Mouse (Mus musculus) forebrain, embryonic 14.5 days (tissue): ENCODE measurements at regions not wholly inside any gene's neighbourhood (a gene's known extent, or its start where the extent isn't known, plus 50 kb on each side); places are given as distances from the start of the nearest gene placed in this dataset.
A peak's percentile ranks its signal among the peaks of the same experiment; 100 is the strongest.

Experiments
- ATAC-seq: fragments of 200-750 bp; cut with Nextera tagmentation; 2 replicates; pipeline ENCODE4 v1.8.0; 2017; ENCODE audit warnings: mild to moderate bottlenecking, moderate library complexity
- DNase-seq: peaks from one replicate; pipeline ENCODE4 v3.0.0-alpha.2; 2015; ENCODE audit warnings: low spot score
- H3K27ac ChIP-seq: fragments of 300-500 bp; sonication (generic); 2 replicates; pipeline ENCODE4 v1.5.1; 2014; ENCODE audit warnings: low read depth, mild to moderate bottlenecking, control low read depth, low read length, moderate library complexity
- H3K27me3 ChIP-seq: fragments of 300-500 bp; sonication (generic); replicated peaks from 2 replicates; pipeline ENCODE4 v1.6.1; 2014; ENCODE audit warnings: low read length, control low read depth, mixed read lengths; ENCODE audit not compliant: control insufficient read depth, insufficient read depth
- H3K36me3 ChIP-seq: fragments of 300-500 bp; sonication (generic); 2 replicates; pipeline ENCODE4 v1.6.1; 2014; ENCODE audit warnings: low read length, control low read depth; ENCODE audit not compliant: control insufficient read depth, insufficient read depth
- H3K4me1 ChIP-seq: fragments of 300-500 bp; sonication (generic); 2 replicates; pipeline ENCODE4 v1.6.1; 2014; ENCODE audit warnings: antibody characterized with exemption, low read length, control low read depth; ENCODE audit not compliant: control insufficient read depth, insufficient read depth
- H3K4me2 ChIP-seq: fragments of 300-500 bp; sonication (generic); 2 replicates; pipeline ENCODE4 v1.6.1; 2014; ENCODE audit warnings: mild to moderate bottlenecking, control low read depth, low read length
- H3K4me3 ChIP-seq: fragments of 300-500 bp; sonication (generic); 2 replicates; pipeline ENCODE4 v1.5.1; 2014; ENCODE audit warnings: low read depth, low read length, control low read depth
- H3K9ac ChIP-seq: fragments of 300-500 bp; sonication (generic); 2 replicates; pipeline ENCODE4 v1.6.1; 2014; ENCODE audit warnings: mild to moderate bottlenecking, low read length, control low read depth, moderate library complexity
- H3K9me3 ChIP-seq: fragments of 300-500 bp; sonication (generic); replicated peaks from 2 replicates; pipeline ENCODE4 v1.6.1; 2016; ENCODE audit warnings: low read length, control low read depth, mixed read lengths; ENCODE audit not compliant: control insufficient read depth
- WGBS: fragments of 180-500 bp; shearing (Covaris S2); extraction: QIAGEN DNeasy Blood & Tissue Kit; methylation state at CpG from one replicate; pipeline ENCODE4 v1.1.7; 2014; 5-methylcytosine and 5-hydroxymethylcytosine counted together

DNA sequence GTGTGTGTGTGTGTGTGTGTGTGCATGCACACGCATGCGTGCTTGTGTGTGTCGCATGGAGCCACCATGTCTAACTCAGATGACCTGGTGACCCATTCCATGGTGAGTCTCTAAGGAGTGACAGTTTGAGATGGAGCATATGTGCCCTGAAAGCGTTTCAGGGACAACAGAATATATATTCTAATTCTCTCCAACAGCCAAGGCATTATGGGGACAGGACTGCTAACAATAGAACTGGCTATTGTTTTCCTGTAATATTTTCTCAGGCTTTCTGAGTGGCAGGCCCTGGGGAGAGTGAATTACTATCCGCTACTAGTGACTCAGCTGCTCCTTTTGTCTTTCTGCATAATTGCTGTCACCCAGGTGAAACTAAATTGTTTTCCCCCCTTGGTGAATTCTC is 898.7 kb upstream of the Lcorl start:
- ATAC-seq (no peak), DNase-seq (no peak)

GRCm38 (mm10) chr5:46740034-46740582 is 882.7 kb upstream of the Lcorl start:
- Histone ChIP-seq H3K9ac (no peak overlapping the region), H3K4me2 (no peak overlapping the region), H3K4me3 (no peak overlapping the region), H3K27me3 (no peaks in the 10 kb centered on the region), H3K4me1 (peaks cover 3% of the 10 kb centered on the region; the same call in 1 of the 2 replicates), H3K36me3 (no peaks in the 10 kb centered on the region), H3K9me3 (no peaks in the 10 kb centered on the region), H3K27ac (no peak overlapping the region)
- ATAC-seq = peak; percentile 57; the same call in 1 of the 2 replicates
- 70% methylated on average over 2 of the region's 2 CpGs for WGBS
- peak; percentile 8 for DNase-seq

More for the DNA sequence above, 898.7 kb upstream of the Lcorl start:
- Histone ChIP-seq H3K9ac (no peak overlapping the region), H3K9me3 (no peaks in the 10 kb centered on the region), H3K36me3 (no peaks in the 10 kb centered on the region), H3K4me2 (no peak overlapping the region), H3K27me3 (no peaks in the 10 kb centered on the region), H3K4me1 (no peaks in the 10 kb centered on the region), H3K27ac (no peak overlapping the region), H3K4me3 (no peak overlapping the region)
- WGBS = 58% methylated on average over 5 of the region's 5 CpGs

GRCm38 (mm10) chr5:46732510-46732909 is 875.1 kb upstream of the Lcorl start:
- Histone ChIP-seq H3K27ac (no peak overlapping the region), H3K9ac (no peak overlapping the region), H3K36me3 (no peaks in the 10 kb centered on the region), H3K9me3 (no peaks in the 10 kb centered on the region), H3K4me1 (no peaks in the 10 kb centered on the region), H3K4me3 (no peak overlapping the region), H3K27me3 (no peaks in the 10 kb centered on the region), H3K4me2 (no peak overlapping the region)
- DNase-seq (no peak), ATAC-seq (no peak)
- 90% methylated on average over 3 of the region's 3 CpGs for WGBS

GRCm38 (mm10) chr5:46732025-46732424 is 874.6 kb upstream of the Lcorl start:
- no peak overlapping the region for H3K4me2 ChIP-seq
- DNase-seq (no peak), ATAC-seq (no peak)
- no peaks in the 10 kb centered on the region for H3K4me1 ChIP-seq
- H3K36me3 ChIP-seq = no peaks in the 10 kb centered on the region
- no peak overlapping the region for H3K4me3 ChIP-seq
- no peak overlapping the region for H3K9ac ChIP-seq
- H3K27me3 ChIP-seq = no peaks in the 10 kb centered on the region
- 89% methylated on average over 5 of the region's 5 CpGs for WGBS
- no peaks in the 10 kb centered on the region for H3K9me3 ChIP-seq
- no peak overlapping the region for H3K27ac ChIP-seq

DNA sequence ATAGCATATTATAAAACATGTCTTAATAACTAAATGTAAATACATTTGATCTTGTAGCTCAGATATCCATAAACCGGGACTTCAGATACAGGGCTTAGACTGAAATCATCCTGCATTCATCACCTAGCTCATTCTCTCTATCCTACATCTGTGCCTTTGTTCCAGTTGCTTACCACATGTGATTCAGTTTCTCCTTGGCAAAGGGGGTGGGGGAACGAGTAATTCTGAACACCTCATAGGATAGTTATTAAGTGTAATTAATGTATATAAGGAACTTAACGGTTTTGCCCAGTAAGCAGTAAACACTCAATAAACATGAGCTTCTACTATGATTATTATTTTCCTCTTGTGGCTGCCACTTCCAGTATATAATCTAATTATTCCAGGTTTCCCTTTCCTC is 873.9 kb upstream of the Lcorl start:
- H3K9ac ChIP-seq = no peak overlapping the region
- DNase-seq = no peak
- WGBS = 51% methylated on average over 3 of the region's 3 CpGs
- no peak overlapping the region for H3K27ac ChIP-seq
- no peaks in the 10 kb centered on the region for H3K27me3 ChIP-seq
- no peak overlapping the region for H3K4me3 ChIP-seq
- no peak for ATAC-seq
- H3K9me3 ChIP-seq = no peaks in the 10 kb centered on the region
- H3K4me1 ChIP-seq = no peaks in the 10 kb centered on the region
- H3K4me2 ChIP-seq = no peak overlapping the region
- no peaks in the 10 kb centered on the region for H3K36me3 ChIP-seq

DNA sequence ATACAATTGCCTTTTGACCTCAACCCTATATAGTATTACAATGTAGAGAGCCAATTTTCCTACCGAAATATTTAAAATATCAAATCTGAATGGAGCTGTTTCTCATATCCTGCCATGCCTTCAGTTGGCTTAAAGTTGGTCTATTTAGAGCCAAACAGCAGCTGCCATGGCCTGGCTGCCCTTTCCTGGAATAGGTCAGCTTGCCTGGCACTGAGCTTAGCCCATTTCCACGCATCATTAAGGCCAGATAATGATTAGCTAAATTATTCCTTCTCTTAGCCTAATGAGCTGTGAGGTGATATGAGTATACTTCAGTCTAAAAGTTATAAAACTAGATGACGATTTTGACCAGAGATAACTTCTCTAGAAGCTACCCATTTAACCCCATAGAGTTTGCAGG is 852.2 kb upstream of the Lcorl start:
- ATAC-seq = no peak
- H3K36me3 ChIP-seq = no peaks in the 10 kb centered on the region
- H3K9ac ChIP-seq = no peak overlapping the region
- H3K4me1 ChIP-seq = no peaks in the 10 kb centered on the region
- H3K27ac ChIP-seq = no peak overlapping the region
- H3K27me3 ChIP-seq = no peaks in the 10 kb centered on the region
- 76% methylated on average over 3 of the region's 3 CpGs for WGBS
- H3K9me3 ChIP-seq = no peaks in the 10 kb centered on the region
- H3K4me3 ChIP-seq = no peak overlapping the region
- DNase-seq = no peak
- H3K4me2 ChIP-seq = no peak overlapping the region

DNA sequence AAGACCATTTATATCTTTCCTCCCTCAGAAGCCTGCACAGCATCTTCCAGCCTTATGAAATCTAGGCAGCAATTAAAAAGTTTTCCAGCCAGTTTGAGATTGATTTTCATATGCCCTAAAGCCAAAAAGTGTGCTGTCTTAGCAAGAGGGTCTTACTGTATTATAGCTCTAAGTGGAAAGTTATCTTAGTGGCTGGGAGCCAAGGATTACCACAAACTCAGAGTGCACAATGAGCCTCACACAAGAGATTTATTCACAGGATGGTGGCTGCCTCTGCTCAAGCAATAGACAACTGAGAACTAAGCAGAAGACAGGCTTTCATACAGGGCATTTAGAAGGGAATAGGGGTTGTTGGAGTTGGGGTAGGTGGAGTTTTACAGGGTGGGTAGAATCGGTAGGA is 850.4 kb upstream of the Lcorl start:
- no peak for DNase-seq
- H3K4me2 ChIP-seq = no peak overlapping the region
- 77% methylated on average over 1 of the region's 1 CpGs for WGBS

DNA sequence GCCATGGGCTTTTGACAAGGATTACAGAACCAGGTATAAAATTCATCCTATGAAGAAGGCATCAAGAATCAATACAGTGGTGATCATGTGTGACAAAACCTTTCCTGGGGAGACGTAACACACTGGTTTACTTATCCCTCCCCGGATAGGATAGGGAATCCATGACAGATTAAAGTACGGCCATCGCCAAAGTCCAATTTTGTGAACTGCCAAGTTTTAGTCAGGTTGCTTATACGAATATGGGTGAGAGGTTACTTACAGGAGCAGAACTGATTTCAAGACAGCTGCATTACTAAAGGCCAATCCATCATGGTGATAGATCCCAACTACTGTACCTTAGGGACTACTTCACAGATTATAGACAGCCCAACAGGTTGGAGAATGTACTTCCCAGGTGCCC is 849.6 kb upstream of the Lcorl start:
- Histone ChIP-seq H3K9me3 (no peaks in the 10 kb centered on the region), H3K27ac (no peak overlapping the region), H3K4me1 (no peaks in the 10 kb centered on the region), H3K9ac (no peak overlapping the region), H3K27me3 (no peaks in the 10 kb centered on the region), H3K4me3 (no peak overlapping the region), H3K4me2 (no peak overlapping the region), H3K36me3 (no peaks in the 10 kb centered on the region)
- ATAC-seq (no peak), DNase-seq (no peak)
- WGBS = 94% methylated on average over 5 of the region's 5 CpGs

More for the DNA sequence above, 850.4 kb upstream of the Lcorl start:
- no peak overlapping the region for H3K27ac ChIP-seq
- no peak overlapping the region for H3K9ac ChIP-seq
- H3K4me3 ChIP-seq = no peak overlapping the region
- H3K9me3 ChIP-seq = no peaks in the 10 kb centered on the region
- H3K4me1 ChIP-seq = no peaks in the 10 kb centered on the region
- no peak for ATAC-seq
- no peaks in the 10 kb centered on the region for H3K27me3 ChIP-seq
- no peaks in the 10 kb centered on the region for H3K36me3 ChIP-seq

DNA sequence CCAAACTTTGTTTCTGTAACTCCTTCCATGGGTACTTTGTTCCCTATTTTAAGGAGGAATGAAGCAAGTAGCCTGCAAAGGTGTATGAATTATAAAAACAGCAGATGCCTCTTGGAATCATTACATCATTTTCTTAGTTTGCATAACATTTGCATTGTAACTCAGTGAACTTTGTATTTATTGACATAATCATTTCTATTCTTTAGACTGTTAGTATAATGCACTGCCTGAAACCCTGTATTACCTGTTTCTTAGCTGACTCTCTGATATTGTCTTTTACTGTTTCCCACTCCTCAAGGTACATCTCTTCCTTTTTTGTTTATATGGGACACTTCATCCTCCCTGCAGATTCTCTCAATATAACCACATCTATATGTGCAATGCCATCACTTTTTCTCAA is 820.6 kb upstream of the Lcorl start:
- H3K36me3 ChIP-seq = no peaks in the 10 kb centered on the region
- H3K9ac ChIP-seq = no peak overlapping the region
- no peaks in the 10 kb centered on the region for H3K4me1 ChIP-seq
- H3K27ac ChIP-seq = no peak overlapping the region
- ATAC-seq = no peak
- H3K4me2 ChIP-seq = no peak overlapping the region
- no peak overlapping the region for H3K4me3 ChIP-seq
- H3K9me3 ChIP-seq = no peaks in the 10 kb centered on the region
- DNase-seq = no peak
- no peaks in the 10 kb centered on the region for H3K27me3 ChIP-seq
